Mouse (Mus musculus) layer of hippocampus, postnatal 36 days (tissue): Measurements from ENCODE around the gene Adam17. TPM values are rescaled to one million over a fixed set of nuclear protein-coding genes. Genes with fewer than 3 reads are reported as not detected.
"Not testable (repeated sequence)": the region's sequence is repeated elsewhere in the genome, so short reads cannot be mapped to it uniquely, and the experiment has no call there.

Source experiments
- DNase-seq, 2 experiments: peaks; one replicate each; pipeline ENCODE4 v3.0.0; 2022
- total RNA-seq, 2 experiments: library from RNA; stranded (reverse); gene quantifications; 2 replicates each; pipeline ENCODE4 v1.2.3; 2021

Gene Adam17
- 10 to 100 TPM; 16.4 to 20.5 TPM for total RNA-seq

DNA sequence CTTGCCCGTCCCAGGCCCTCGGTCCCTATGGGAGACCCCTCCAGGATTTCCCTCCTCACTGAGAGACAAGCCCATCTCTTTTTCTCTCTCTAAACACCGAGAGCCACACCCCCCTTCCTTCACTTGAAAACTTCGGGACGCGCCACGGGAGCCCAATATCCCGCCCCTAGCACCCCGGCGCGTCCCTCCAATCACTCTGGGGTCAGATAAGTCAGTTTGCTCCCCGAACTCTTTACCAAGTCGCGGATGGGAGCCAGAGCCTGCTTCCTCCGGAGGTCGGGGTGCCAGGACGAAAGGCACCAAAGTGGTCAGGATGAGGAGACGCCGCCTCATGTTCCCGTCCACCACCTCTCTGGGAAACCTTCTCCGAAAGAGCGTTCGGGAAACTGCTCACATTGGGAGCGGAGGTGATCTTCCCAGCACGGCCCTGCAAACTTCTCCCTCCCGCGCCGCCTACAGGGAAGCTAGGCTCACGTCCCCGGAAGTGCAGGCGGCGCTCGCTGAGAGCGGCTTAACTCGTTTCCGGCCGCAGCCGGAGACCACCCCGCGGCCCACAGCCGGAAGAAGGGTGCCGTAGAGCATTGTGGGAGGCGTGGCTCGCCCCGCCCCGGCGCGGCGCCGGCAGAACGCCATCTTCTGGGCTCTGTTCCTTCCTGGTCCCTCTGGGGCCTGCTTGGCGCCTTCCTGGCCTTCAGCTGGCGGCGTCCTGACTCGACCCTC lies at the start of gene Adam17:
TSS of gene Adam17 (minus strand) at position 533 of the 720 bp plus-strand sequence.
- DNase-seq, result peak; percentile 96 to 97

DNA sequence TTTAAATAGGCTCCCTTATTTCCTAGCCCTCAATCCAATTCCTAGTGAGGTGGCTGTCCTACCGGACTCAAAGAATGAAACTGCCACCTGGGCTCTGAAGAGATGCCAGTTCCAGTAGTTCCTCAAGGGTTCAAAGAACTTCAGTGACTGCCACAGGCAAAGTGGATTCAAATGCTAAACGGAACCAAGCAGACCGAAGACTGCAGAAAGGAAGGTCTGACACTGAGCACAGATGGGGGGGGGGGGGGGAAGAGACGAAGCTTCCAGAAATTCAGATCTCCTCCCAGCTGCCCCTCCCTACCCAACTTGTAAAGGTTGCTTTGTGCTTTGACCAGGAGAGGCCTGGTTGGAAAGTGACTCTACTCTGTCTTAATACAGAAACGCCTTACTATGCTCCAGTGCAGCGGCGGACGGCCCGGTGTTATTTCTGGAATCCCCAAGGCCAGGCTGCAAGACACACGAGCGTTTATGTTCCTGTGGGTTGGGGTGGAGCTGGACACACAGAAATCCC lies 45.2 kb upstream of the Adam17 start:
- no peak for DNase-seq

DNA sequence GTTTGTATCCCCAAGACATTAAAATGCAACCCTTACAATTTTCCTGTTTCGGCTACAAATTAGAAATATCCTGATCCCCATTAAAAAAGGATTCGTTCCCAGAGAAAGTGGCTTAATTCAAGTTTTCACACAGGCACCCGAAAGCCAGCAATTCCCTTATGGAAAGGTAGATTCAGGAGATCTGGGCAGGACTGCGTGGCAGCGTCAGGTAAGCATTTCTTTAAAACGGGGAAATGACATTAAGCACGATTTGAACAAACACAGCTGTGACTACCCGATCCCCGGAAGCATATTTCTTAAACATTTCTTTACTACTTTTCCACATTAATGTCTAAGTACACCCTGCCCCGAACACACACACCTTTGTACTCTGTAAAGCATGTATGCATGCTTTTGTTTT lies 44.7 kb upstream of the Adam17 start:
- no peak for DNase-seq

DNA sequence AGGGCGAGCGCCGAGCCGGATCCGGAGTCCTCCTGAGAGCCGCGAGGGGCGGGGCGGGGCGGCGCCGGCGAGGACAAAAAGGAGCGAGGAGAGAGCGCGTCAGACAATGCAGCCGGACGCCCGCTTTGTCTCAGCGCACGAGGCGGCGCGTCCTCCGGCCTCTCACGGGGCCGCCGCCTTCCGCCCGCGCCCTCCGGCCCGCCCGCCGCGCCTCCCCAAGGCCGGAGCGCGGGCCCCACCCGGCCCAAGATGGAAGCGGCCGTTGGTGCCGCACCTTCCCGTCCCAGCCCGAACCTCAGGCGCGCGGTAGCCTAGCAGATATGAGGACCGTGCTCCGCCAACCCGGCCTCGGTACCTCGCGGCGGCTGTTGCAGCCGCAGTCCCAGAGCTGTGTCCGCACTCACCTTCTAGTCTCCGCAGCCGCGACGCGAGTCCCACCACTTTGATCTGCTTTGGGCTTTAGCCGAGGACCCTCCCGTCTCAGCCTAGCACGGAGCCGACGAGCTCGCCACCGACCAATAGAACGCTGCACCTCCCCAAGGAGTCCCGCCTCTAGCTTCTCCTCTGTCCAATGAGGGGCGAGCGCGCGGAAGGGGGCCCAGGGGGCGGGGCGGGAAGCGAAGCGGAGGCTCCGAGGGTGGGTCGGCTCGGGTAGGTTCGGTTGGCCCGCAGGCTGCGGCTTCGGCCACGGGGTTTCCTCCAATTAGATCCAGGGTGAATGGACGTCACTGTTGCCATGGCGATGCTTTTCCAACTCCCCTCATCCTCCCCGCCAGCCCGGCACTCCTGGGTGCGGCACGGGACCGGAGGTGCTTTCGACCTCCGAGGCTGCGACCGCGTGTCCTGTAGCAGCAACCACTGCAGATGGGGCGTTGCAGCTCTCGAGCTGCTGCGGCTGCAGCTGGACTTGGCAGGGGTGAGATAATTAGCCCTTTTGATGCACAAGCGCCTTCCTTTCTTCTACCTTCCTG lies 44.0 kb upstream of the Adam17 start, which contains the start of gene Ywhaq:
TSS of gene Ywhaq (minus strand) at position 538 of the 971 bp plus-strand sequence.
- DNase-seq, result peak; percentile 95 to 96

DNA sequence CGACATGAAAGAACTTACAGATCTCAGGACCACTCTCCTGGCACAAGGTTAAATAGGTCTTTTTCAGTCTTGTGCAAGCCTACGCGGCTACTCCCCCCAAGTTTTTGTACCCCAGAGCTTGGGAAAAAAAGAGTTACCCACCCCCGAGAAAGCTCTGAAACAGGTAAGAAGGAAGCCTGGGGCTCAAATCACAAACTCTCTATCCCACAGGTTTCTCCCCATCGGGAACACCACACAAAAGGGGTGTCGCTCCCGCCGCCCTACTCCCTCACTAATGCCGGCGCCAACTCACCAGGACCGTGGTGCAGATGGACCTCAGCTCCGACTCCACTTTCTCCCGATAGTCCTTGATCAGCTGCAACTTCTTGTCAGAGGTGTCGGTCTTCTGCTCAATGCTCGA lies 43.1 kb upstream of the Adam17 start:
- no peak for DNase-seq

DNA sequence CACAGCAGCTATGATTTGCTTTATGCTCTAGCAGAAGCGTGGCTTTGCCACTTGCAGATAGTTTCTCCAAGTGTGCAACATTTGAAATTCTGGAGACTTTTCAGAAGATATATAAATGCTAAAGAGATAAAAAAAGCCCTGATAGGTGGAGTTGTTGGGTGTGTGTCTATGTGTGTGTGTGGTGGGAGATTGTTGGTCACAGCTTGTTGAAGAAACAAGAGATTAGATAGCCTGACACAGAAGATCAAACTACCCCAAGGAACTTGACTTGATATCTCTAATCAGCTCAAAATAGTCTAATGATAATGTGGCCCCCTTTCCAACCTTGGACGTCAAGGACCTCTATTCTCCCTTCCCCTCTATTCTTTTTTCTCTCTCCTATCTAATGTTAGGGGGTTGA lies 37.2 kb upstream of the Adam17 start:
- DNase-seq, result no peak

DNA sequence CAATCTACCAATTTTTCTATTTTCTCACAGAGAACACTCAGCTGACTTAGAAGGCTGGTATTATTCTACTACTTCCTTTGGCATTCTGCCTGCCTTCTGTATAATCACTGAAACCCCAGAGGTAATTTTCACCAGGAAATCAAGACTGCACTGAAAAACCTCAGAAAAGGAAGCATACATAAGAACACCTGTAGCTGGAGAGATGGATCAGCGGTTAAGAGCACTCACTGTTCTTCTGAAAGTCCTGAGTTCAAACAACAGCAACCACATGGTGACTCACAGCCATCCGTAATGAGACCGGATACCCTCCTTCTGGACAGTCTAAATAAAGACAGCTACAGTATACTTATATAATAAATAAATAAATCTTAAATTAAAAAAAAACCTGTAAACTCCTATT lies 36.2 kb upstream of the Adam17 start:
- DNase-seq, result no peak

DNA sequence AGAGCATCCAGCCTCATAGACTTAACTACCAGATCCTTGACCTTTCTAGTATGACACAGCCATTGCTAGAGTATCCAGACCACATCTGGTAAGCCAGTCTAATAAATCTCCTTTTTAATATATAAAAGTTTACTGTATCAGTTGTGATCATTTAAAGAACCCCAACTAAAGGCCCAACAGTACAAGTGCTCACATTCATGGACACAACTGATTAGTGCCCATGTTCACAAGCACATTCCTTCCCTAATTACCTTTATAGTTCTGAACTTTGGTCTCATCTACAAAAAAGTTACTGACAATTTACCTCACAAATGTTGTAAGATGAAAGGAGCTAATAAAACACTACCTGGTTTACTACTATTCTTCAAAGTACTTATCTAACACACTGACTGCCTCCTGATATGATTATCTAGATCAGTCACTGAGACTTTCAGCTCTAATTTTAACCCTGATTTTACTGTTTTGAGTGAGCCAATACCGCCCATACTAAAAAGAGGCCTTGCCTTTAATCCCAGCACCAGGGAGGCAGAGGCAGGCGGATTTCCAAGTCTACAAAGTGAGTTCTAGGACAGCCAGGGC lies 35.4 kb upstream of the Adam17 start:
- no peak for DNase-seq

DNA sequence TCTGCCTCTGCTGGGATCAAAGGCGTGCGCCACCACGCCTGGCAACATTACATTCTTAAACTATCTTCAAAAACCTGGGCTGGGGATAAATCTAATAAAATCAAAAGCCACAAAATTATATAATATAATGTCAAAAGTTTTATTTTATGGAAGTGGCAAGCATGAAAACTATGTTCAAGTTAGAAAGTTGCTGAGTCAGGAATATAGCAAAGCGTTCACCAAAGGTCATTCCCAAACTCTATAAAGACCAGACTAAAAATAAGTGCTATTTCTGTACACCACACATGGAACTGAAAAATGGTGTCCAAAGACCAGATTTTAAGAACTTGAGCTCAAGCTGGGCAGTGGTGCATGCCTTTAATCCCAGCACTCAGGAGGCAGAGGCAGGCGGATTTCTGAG lies 29.3 kb upstream of the Adam17 start:
- no peak for DNase-seq

DNA sequence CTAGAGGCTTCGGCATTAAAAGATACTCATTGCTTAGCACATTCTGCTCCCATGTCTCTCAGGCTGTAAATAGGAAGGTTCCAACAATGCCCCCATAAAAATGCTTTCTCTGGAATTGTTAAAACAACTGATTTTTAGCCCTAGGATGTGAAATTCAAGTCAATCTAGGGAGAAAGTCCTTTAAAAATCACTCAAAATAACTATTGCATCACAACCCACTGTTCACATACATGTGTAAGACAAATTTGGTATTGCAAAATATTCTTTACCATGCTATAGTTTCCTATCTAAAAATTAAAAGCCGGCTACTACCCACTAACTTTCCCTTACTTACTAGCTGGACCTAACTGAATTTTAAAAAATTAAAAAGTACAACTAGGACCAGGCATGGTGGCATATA lies 12.8 kb upstream of the Adam17 start:
- DNase-seq, result no peak

DNA sequence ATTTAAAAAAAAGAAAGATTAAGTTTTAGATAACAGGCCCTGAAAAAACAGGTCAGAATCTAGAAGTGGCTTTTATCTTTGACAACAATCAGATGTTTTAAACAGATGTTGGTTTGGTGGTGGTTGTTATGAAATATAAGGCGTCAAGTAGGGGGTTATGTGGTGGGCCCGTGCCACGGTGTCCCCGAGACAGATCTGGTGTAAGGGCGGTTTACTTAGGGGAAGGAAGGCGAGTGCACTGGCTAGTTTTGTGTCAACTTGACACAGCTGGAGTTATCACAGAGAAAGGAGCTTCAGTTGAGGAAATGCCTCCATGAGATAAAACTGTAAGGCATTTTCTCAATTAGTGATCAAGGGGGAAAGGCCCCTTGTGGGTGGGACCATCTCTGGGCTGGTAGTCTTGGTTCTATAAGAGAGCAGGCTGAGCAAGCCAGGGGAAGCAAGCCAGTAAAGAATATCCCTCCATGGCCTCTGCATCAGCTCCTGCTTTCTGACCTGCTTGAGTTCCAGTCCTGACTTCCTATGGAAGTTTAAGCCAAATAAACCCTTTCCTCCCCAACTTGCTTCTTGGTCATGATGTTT lies 5.4 kb upstream of the Adam17 start:
- DNase-seq, result not testable (repeated sequence)

DNA sequence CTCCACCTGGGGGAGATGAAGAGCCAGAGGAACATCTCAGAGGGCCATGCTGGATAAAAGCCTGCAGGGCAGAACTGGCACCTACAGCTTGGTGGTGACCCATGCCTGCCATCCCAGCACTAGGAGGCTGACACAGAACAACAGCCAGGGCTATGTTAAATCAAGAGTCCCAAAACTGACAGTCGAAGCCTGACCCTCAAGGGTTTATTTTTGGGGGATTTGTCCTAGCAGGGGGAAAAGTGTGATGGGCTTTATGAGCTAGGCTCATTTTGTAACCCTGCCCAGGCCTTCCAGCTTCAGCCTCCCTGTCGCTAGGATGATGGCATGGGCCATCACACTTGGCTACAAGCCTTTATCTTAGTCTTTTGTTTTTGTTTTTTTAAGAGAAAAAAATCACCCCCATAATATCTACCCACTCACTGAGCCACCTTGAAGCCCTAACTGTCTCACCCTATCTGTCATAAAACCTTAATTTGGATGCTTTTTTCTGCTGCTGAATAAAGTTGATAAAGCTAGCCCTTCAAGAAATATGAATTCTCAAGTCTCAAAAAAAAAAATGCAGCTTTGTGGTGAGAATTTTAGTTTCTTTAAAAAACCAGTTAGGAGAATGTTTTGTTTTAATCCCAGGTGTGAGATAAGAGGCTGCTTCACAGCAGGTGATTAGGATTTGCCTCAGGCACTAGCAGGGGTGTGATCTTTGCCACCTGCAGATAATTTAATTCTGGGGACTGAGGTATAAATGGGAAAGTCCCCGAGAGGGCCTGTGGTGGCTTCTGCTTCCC lies 2.1 kb upstream of the Adam17 start:
- no peak for DNase-seq

DNA sequence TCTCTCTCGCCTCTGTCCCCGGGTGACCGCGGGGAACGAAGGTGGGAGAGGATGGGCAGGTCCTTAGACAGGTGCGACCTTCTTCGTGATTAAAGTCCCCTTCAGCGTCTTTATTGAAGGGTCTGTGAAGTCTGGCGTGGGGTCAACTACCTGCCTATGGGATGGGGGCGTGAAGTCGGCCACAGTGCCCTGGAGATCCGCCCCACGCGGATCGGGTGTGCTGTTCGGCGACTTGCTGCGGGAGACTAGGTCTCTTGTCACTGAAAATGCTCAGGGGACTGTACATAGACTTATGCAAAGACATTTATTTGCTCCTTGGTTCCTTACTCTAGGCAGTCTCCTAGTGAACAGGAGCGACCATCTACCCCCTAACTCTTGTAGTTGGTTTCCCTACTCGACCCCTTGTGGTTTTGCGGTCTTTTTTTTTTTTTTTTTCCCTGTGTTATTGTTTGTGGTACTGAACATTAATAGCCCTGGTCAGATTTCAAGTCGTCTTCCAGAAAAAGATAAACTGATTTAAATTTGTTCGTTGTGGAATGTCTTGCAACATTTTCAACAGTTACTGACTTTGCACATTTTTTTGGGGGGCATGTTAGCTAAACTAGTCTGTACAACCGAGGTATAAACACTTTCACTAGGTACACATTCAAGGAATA lies 516 bp upstream of the Adam17 start:
- no peak for DNase-seq

DNA sequence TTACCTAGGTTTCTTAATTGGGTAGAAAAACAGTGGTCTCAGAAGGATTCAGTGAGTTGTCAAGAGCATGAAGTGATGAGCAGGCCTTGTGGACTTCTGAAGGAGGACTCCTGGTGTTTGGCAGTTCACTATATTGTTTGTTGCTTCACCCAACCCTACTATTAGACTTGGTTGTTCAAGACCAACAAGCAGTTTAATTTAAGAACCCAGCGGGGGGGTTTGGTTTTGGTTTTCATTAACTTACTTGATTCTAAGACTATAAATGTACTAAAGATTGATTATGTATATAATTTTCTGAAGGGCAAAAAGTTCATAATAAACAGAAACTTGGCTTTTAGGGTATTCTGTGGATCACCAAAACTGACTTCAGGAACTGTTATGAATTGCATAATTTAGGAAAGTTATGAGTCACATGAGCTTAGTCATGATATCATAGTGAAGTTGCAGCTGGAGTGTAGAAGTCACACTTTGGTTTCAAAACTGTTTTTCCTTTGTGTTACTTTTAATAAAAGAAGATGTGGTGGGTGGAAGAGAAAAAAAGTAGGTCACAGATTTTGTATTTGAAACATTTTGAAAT lies 3.3 kb downstream of the Adam17 start:
- DNase-seq, result no peak

DNA sequence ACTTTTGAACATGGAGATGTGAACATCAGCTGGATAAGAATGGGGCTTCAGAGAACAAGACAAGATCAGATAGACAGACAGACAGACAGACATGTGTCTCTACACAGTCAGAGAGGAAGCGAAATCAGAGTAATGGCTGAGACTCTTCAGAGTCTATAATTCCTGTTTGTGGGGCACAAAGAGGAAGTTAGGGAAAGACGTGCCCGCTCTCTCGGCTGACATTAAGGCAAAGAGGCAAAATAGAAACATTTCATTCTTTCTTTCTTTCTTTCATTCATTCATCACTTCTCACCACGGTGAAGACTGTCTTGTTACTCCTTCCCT lies 4.4 kb downstream of the Adam17 start:
- DNase-seq, result no peak

DNA sequence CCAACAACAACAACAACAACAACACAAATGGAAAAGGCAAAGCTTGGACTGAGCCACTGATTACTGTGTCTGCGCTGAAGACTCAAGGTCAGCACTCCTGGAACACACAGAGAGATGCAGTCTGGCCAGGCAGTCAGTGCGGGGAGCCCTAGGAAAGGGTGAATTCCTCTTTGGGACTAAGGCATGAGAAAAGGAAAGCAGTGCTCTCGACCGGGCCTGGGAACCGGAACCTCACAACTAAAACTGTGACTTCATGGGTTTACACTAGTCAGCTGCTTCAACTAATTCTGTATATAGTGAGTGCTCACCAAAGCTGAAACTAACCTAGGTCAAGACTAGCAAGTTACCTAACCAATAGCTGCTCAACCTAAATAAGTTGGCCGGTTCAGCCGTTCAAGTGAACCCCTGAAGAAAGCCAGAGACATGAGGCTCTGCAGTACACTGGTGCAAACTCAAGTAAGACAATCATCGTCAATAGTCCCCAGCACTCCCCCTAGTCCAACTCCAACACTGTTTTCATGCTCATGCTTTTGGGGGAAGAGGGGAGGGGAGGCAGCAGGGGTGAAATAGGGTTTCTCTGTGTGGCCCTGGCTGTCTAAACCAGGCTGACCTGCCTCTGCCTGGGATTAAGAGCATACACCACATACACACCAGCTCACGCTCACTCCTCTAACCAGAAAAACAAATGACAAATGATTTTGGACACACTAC lies 4.9 kb downstream of the Adam17 start:
- DNase-seq, result no peak

DNA sequence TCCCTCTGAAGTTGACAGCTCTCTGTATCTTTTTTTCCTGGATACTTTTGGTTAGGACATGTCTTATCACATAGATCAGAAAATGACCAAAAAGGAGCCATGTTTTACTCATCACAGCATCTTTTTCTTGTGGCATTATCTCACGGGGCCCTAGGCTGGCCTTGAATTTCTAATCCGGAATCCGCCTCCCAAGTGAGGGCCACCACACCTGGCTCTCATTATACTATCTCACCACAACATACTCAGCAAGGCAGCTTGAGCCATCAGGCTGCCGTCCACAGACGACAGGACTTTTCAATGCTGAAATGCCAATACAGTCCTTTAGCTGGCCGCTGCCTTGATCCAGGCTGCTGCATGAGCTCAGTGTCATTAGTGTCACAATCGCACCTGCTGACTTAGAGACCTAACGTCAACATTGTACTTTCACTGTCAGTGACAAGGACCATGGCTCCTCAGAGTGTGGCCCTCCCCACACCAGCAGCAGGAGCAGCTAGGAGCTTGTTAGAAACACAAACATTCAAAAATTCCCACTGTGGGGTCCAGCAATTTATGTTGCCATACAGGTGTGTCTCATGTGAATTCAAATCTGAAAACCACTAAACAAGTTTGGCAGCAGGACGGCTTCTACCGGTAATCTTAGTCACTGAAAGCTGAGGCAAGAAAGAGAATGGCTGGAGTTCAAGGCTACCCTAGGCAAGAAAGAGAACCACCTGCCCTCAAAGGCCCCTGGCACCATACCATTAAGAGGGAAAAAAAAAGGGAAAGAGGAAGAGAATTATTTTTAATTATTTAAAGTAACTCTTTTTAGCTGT lies 8.6 kb downstream of the Adam17 start:
- DNase-seq, result no peak

DNA sequence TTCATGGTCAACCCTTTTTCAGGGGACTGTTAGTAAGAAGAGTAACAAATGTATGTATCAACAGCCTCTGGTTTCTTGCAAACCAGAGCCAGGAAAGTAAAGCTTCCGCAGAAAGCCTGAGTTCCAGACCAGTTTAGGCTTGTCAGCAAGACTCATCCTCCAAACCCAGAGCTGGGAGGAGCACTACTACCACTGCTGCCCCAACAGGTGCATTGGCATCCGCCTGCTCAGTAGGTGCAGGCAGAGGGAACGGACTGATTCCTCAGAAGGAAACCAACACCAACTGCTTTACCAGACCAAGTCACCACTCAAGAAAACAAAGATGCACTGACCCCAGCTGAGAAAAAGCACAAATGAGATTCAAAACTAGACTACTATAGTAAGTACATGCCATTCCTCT lies 10.2 kb downstream of the Adam17 start:
- no peak for DNase-seq

DNA sequence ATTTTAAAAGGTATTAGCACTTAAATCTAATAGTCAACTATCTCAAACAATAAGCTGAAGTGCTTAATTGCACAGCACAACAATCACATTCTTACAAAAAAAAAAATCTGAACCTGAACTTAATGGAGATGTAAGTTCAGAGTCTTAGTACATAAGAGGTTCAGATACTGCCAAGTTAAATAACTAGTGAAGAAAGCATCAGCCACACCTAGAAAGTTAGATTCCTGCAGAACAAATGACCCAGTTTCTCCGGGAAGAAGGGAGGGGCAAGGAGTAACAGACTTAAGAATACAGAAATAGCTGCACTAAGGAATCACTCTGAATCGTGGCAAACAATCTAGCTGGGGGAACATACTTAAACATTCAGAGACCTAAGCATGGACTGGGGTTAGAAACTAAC lies 10.7 kb downstream of the Adam17 start:
- no peak for DNase-seq
